Mouse (Mus musculus) olfactory bulb, adult 2 months (tissue): ENCODE data around the gene Armh1.

Experiments used
- CTCF ChIP-seq: fragments of 200-500 bp; IDR thresholded peaks from 2 replicates; pipeline ENCODE4 v1.5.1; 2012; ENCODE audit warnings: low read depth, mild to moderate bottlenecking, low read length, moderate library complexity; ENCODE audit not compliant: insufficient read depth
- POLR2A ChIP-seq: fragments of 200-500 bp; IDR thresholded peaks from 2 replicates; pipeline ENCODE4 v1.6.1; 2012; ENCODE audit warnings: mild to moderate bottlenecking, low read depth, low read length, moderate library complexity; ENCODE audit not compliant: insufficient read depth

GRCm38 (mm10) chr4:117279253-117279642, 27.3 kb upstream of the Armh1 start:
- no peak for TF ChIP-seq POLR2A
- no peak for TF ChIP-seq CTCF
